Mouse (Mus musculus) limb, embryonic 14.5 days (tissue): ENCODE results near the gene E130114P18Rik. TPM values are rescaled to one million over a fixed set of nuclear protein-coding genes. Genes with fewer than 3 reads are reported as not detected.

Source experiments
- ATAC-seq: fragments of 200-750 bp; cut with Nextera tagmentation; 2 replicates; pipeline ENCODE4 v1.8.0; 2017; ENCODE audit warnings: low read depth, moderate number of reproducible peaks, moderate TSS enrichment; ENCODE audit not compliant: low FRiP score
- DNase-seq: peaks from one replicate; pipeline ENCODE4 v3.0.0-alpha.2; 2015; ENCODE audit warnings: low spot score
- H3K27ac ChIP-seq: fragments of 300-500 bp; sonication (generic); replicated peaks from 2 replicates; pipeline ENCODE4 v1.5.1; 2014; ENCODE audit warnings: low read depth, mild to moderate bottlenecking, low read length, moderate library complexity, mixed read lengths
- H3K27me3 ChIP-seq: fragments of 300-500 bp; sonication (generic); 2 replicates; pipeline ENCODE4 v1.6.1; 2014; ENCODE audit warnings: low read length, mixed read lengths; ENCODE audit not compliant: control insufficient read depth, insufficient read depth
- H3K36me3 ChIP-seq: fragments of 300-500 bp; sonication (generic); 2 replicates; pipeline ENCODE4 v1.6.1; 2014; ENCODE audit warnings: mild to moderate bottlenecking, low read length, moderate library complexity, mixed read lengths; ENCODE audit not compliant: control insufficient read depth, insufficient read depth
- H3K4me1 ChIP-seq: fragments of 300-500 bp; sonication (generic); 2 replicates; pipeline ENCODE4 v1.6.1; 2014; ENCODE audit warnings: antibody characterized with exemption, low read length, mixed read lengths; ENCODE audit not compliant: control insufficient read depth, insufficient read depth
- H3K4me2 ChIP-seq: fragments of 300-500 bp; sonication (generic); replicated peaks from 2 replicates; pipeline ENCODE4 v1.6.1; 2014; ENCODE audit warnings: low read depth, mild to moderate bottlenecking, low read length, moderate library complexity; ENCODE audit not compliant: severe bottlenecking
- H3K4me3 ChIP-seq: fragments of 300-500 bp; sonication (generic); replicated peaks from 2 replicates; pipeline ENCODE4 v1.5.1; 2014; ENCODE audit warnings: low read length
- H3K9ac ChIP-seq: fragments of 300-500 bp; sonication (generic); 2 replicates; pipeline ENCODE4 v1.6.1; 2014; ENCODE audit warnings: mild to moderate bottlenecking, low read depth, low read length, moderate library complexity; ENCODE audit not compliant: severe bottlenecking
- H3K9me3 ChIP-seq: fragments of 300-500 bp; sonication (generic); 2 replicates; pipeline ENCODE4 v1.6.1; 2016; ENCODE audit warnings: low read length; ENCODE audit not compliant: control insufficient read depth
- POLR2A ChIP-seq: fragments of 200-500 bp; IDR thresholded peaks from 2 replicates; pipeline ENCODE4 v1.8.0; 2012; ENCODE audit warnings: inconsistent platforms, mild to moderate bottlenecking, moderate library complexity, borderline replicate concordance; ENCODE audit not compliant: insufficient read depth, insufficient read length; ENCODE audit errors: extremely low read depth
- WGBS: fragments of 180-500 bp; shearing (Covaris S2); extraction: QIAGEN DNeasy Blood & Tissue Kit; methylation state at CpG from one replicate; pipeline ENCODE4 v1.1.7; 2014; 5-methylcytosine and 5-hydroxymethylcytosine counted together
- polyA plus RNA-seq, 2 experiments: library from polyadenylated mRNA; depleted of rRNA in 1 of 2; stranded (reverse) in 1 of 2; unstranded in 1 of 2; fragments of >200 nt; fragmentation: Nextera tagmentation in 1 of 2; extraction: Ambion mirVana in 1 of 2; gene quantifications; 2 replicates each; pipeline versions ENCODE4 v1.2.1 to v1.2.3; 2012 to 2014

The E130114P18Rik gene
- polyA plus RNA-seq, 2 experiments, result 2.2 to 4.9 TPM

DNA sequence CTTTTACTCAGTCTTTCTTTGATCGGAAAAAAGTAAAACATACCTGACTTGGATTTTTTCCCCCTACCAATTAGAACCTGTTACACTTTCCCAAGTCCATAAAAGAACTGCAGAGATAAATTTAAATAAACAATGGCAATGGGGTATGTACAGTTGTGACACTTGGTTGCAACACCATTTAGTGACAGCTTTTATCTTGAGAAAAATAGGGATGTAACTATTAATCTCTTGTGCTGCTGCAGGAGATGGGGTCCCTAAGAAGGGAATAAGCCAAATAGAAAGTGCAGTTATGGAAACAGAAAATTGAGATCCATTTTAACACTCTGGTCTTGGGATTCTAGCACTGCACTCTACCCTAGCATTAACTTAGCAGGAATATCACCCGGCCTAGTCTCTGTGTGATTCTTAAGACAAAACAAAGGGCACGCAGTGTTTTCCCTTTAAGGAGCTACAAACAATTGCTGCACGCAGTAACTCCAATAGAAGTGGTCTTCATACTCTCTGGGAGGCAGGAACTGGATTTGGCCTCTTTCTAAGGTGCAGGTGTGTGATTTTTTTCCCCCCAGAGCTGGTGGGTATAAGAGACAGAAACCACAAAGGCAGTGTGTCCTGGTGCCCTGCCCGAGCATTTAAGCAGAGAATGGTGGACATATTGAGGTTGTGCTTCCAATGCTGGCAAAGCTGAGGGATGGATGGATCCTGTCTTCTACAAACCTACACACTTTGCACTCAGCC is 25.4 kb downstream of the E130114P18Rik start:
- TF ChIP-seq POLR2A, result no peak
- Histone ChIP-seq H3K9ac (peak overlapping the region; percentile 64), H3K27ac (no peak overlapping the region; the same call in 1 of the 2 replicates), H3K4me1 (peaks cover 34% of the 10 kb centered on the region), H3K9me3 (no peaks in the 10 kb centered on the region), H3K27me3 (no peaks in the 10 kb centered on the region; the same call in 1 of the 2 replicates), H3K36me3 (no peaks in the 10 kb centered on the region), H3K4me3 (peak overlapping the region; percentile 41), H3K4me2 (peak overlapping the region; percentile 85)
- DNase-seq, result no peak
- WGBS, result 38% methylated on average over 5 of the region's 5 CpGs
- ATAC-seq, result no peak

DNA sequence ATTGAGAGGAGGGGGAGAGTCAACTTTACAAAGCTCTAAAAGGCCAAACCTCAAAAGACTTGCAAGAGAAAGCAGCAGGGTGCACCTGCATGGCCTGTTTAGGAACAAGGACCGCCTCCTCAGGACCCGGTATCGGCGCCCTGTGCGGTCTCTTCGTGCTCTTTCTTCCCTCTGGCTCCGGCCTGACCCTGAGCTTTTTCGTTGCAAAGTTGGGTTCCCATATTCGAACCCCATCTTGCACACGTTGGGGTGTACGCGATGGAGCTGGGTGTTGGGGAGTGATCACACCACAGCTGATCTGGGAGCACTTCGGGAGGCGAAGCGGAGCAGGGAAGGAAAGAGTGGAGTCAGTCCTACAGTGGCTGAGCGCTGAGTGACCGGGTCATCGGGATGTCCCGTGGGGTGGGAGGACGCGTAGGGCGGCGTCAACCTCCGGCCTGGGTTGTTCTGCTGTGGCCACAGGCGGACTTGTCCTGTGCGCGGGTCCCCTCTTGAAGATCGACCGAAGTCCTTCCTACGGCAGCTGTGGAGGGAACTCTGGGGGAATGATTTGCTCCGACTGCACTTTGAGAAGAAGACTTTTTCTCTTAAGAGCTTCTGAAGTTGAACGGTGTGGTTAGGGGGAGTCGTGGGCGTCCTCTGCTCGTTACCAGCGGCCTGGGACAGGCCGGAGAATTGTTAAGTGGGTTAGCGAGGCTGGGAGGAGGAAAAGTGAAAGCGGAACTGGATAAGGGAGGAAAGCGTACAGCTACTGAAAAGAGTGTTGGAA is 26.2 kb downstream of the E130114P18Rik start:
- Histone ChIP-seq H3K9me3 (no peaks in the 10 kb centered on the region), H3K9ac (peak overlapping the region; percentile 64), H3K4me1 (peaks cover 31% of the 10 kb centered on the region), H3K27me3 (no peaks in the 10 kb centered on the region; the same call in 1 of the 2 replicates), H3K4me3 (peak overlapping the region; percentile 41), H3K36me3 (no peaks in the 10 kb centered on the region), H3K4me2 (peak overlapping the region; percentile 85), H3K27ac (peak overlapping the region; percentile 65)
- peak; percentile 44 for DNase-seq
- WGBS, result 2% methylated on average over 40 of the region's 40 CpGs
- ATAC-seq, result peak; percentile 51
- TF ChIP-seq POLR2A, result no peak

DNA sequence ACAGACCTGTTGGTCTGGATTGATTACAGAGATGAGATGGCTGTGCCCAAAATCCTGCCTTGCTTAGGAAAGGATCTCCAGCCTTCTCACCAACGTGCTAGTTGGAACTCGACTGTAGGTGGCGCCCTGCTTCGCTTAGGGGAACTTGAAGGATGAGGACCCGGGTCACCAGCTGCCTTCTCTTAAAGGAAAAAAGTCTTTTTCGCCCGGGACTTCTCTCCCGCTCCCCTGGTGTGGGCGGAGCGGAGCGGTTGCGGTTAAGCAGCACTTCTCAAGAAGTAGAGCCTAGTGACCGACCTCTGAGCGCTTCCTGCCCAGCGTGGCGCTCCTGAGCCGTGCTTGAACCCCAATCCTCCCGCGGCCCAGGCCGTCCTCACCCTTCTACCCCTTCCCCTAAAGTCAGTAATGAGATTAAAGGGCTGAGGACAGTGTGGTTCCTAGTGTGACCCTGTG is 26.8 kb downstream of the E130114P18Rik start:
- Histone ChIP-seq H3K27me3 (no peaks in the 10 kb centered on the region; the same call in 1 of the 2 replicates), H3K4me2 (peak overlapping the region; percentile 85), H3K4me1 (peaks cover 32% of the 10 kb centered on the region), H3K36me3 (no peaks in the 10 kb centered on the region), H3K27ac (peak overlapping the region; percentile 65; the same call in 1 of the 2 replicates), H3K4me3 (peak overlapping the region; percentile 41), H3K9ac (peak overlapping the region; percentile 64), H3K9me3 (no peaks in the 10 kb centered on the region)
- DNase-seq (peak; percentile 95), ATAC-seq (peak; percentile 71)
- TF ChIP-seq POLR2A, result 0 out of 2 replicates have a peak, but pooled peaks have one; percentile 21
- WGBS, result 1% methylated on average over 20 of the region's 20 CpGs

GRCm38 (mm10) chr4:97750401-97750800 is 27.5 kb downstream of the E130114P18Rik start:
- Histone ChIP-seq H3K4me1 (peaks cover 32% of the 10 kb centered on the region), H3K9ac (no peak overlapping the region), H3K9me3 (no peaks in the 10 kb centered on the region), H3K4me3 (no peak overlapping the region), H3K4me2 (peak overlapping the region; percentile 85; the same call in 1 of the 2 replicates), H3K27me3 (no peaks in the 10 kb centered on the region; the same call in 1 of the 2 replicates), H3K27ac (no peak overlapping the region), H3K36me3 (no peaks in the 10 kb centered on the region)
- ATAC-seq (no peak), DNase-seq (no peak)
- 50% methylated on average over 4 of the region's 4 CpGs for WGBS
- no peak for TF ChIP-seq POLR2A
